Mouse (Mus musculus) lung, embryonic 15.5 days (tissue): ENCODE data around the gene Ncoa4. TPM values are rescaled to one million over a fixed set of nuclear protein-coding genes. Genes with fewer than 3 reads are reported as not detected.
"Not testable (repeated sequence)": the region's sequence is repeated elsewhere in the genome, so short reads cannot be mapped to it uniquely, and the experiment has no call there.

Experiments
- ATAC-seq: fragments of 200-750 bp; cut with Nextera tagmentation; 2 replicates; pipeline ENCODE4 v1.8.0; 2017; ENCODE audit warnings: moderate number of reproducible peaks, borderline replicate concordance; ENCODE audit not compliant: low FRiP score, low TSS enrichment; ENCODE audit errors: extremely low read depth
- H3K27ac ChIP-seq: fragments of 300-500 bp; sonication (generic); 2 replicates; pipeline ENCODE4 v1.5.1; 2015; ENCODE audit warnings: moderate library complexity, mild to moderate bottlenecking, inconsistent platforms
- H3K27me3 ChIP-seq: fragments of 300-500 bp; sonication (generic); 2 replicates; pipeline ENCODE4 v1.6.1; 2015; ENCODE audit warnings: inconsistent platforms
- H3K36me3 ChIP-seq: fragments of 300-500 bp; sonication (generic); 2 replicates; pipeline ENCODE4 v1.6.1; 2015; ENCODE audit warnings: inconsistent platforms
- H3K4me1 ChIP-seq: fragments of 300-500 bp; sonication (generic); 2 replicates; pipeline ENCODE4 v1.6.1; 2015; ENCODE audit warnings: inconsistent platforms
- H3K4me2 ChIP-seq: fragments of 300-500 bp; sonication (generic); 2 replicates; pipeline ENCODE4 v1.6.1; 2015; ENCODE audit warnings: inconsistent platforms, mild to moderate bottlenecking, moderate library complexity
- H3K4me3 ChIP-seq: fragments of 300-500 bp; sonication (generic); 2 replicates; pipeline ENCODE4 v1.5.1; 2015; ENCODE audit warnings: mild to moderate bottlenecking, inconsistent platforms
- H3K9ac ChIP-seq: fragments of 300-500 bp; sonication (generic); 2 replicates; pipeline ENCODE4 v1.6.1; 2015; ENCODE audit warnings: inconsistent platforms
- H3K9me3 ChIP-seq: fragments of 300-500 bp; sonication (generic); 2 replicates; pipeline ENCODE4 v1.6.1; 2016; ENCODE audit warnings: inconsistent platforms
- WGBS: fragments of 180-500 bp; shearing (Covaris S2); methylation state at CpG from one replicate; pipeline ENCODE4 v1.1.7; 2015; 5-methylcytosine and 5-hydroxymethylcytosine counted together
- polyA plus RNA-seq: library from polyadenylated mRNA; unstranded; fragments of >200 nt; fragmentation: Nextera tagmentation; extraction: Ambion mirVana; gene quantifications from 2 replicates; pipeline ENCODE4 v1.2.1, GENCODE M21; 2015

The Ncoa4 gene
- 97.6 and 100 TPM in 2 replicates for polyA plus RNA-seq

DNA sequence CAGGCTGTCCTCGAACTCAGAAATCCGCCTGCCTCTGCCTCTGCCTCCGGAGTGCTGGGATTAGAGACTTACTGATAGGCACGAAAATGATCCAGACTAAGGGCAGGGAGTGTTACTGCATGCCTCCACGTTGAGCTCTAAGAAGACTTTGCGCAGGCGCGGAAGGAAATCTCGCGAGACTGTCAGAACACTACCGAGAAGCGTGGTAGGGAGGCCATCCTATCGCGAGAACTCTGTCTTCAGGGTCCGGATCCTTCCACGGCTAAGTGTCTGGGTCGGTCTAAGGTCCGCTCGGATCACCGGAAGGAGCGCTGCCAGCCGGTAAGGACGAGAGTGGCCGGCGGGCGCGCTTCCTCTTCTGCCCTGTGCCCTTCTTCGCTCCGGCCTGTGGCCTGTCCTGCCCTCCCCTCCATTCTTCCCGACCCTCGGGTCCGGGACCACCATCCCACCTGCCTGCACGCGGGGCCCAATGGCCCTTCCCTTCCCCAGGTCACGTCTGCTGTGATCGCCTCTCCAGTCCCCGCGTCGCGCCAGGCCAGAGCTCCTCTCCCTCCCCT, at the start of gene Ncoa4:
Ncoa4 (plus strand) TSS at position 176 of the 557 bp plus-strand sequence.
- no peaks in the 10 kb centered on the region for H3K27me3 ChIP-seq
- H3K9ac ChIP-seq, result peak within 1 kb of the TSS; percentile 93
- H3K27ac ChIP-seq, result peak within 1 kb of the TSS; percentile 70
- H3K4me3 ChIP-seq, result peak within 1 kb of the TSS; percentile 74
- H3K9me3 ChIP-seq, result no peaks in the 10 kb centered on the region
- peak within 1 kb of the TSS; percentile 69 for H3K4me2 ChIP-seq
- WGBS, result under 1% methylated on average over 39 of the region's 40 CpGs
- peaks cover 35% of the 10 kb centered on the region for H3K4me1 ChIP-seq
- peak; percentile 97 for ATAC-seq
- no peaks in the 10 kb centered on the region for H3K36me3 ChIP-seq

DNA sequence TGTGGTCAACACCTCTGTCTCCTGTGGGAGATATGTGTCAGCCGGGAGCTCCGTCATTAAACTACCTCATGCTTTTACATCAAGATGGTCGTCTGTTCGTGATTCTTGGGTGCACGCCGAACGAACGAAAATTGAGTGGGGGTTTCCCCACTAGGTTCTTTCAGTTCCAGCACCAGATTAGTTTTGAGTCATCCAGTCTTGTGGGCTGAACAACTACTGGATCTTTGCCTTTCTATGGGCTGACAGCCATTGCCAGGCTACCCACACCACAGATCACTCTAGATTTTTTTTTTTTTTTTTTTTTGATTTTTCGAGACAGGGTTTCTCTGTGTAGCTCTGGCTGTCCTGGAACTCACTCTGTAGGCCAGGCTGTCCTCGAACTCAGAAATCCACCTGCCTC, 47.5 kb upstream of the Ncoa4 start:
- not testable (repeated sequence) for H3K9me3 ChIP-seq, H3K27me3 ChIP-seq, H3K36me3 ChIP-seq, H3K4me2 ChIP-seq, H3K9ac ChIP-seq, H3K27ac ChIP-seq, H3K4me3 ChIP-seq, ATAC-seq, H3K4me1 ChIP-seq
- WGBS, result 84% methylated on average over 10 of the region's 10 CpGs

- ATAC-seq, result no peak
- Histone ChIP-seq H3K4me1 (no peaks in the 10 kb centered on the region), H3K9ac (no peak overlapping the region), H3K36me3 (no peaks in the 10 kb centered on the region), H3K4me2 (no peak overlapping the region), H3K27ac (no peak overlapping the region), H3K4me3 (no peak overlapping the region), H3K9me3 (no peaks in the 10 kb centered on the region), H3K27me3 (no peaks in the 10 kb centered on the region)
- 69% methylated on average over 11 of the region's 11 CpGs for WGBS
Measured at GRCm38 (mm10) chr14:32120940-32121919, 38.4 kb upstream of the Ncoa4 start.

DNA sequence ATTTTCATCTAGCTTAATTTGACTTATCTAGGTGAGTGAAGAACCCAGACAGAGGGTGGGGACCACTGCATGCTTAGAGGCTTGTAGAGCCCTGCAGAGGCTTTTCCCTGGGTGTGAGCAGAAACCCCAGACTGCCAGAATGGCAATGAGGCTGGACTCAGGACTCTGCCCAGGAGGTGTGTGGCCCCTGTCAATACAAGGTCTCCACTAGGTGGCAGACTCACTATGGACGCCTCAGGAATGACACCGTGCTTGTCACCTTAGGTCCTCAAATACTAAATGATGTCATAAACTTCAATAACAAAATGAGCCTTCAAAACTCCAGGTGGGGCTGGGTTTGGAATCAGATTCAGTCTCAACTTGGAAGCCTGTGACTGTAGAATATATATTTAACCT, 37.7 kb upstream of the Ncoa4 start:
- H3K27me3 ChIP-seq, result no peaks in the 10 kb centered on the region
- no peaks in the 10 kb centered on the region for H3K36me3 ChIP-seq
- no peaks in the 10 kb centered on the region for H3K9me3 ChIP-seq
- no peak overlapping the region for H3K4me2 ChIP-seq
- H3K4me3 ChIP-seq, result no peak overlapping the region
- no peak overlapping the region for H3K9ac ChIP-seq
- WGBS, result 55% methylated on average over 2 of the region's 2 CpGs
- no peak overlapping the region for H3K27ac ChIP-seq
- no peaks in the 10 kb centered on the region for H3K4me1 ChIP-seq
- no peak for ATAC-seq

- WGBS, result 49% methylated on average over 3 of the region's 3 CpGs
Measured at GRCm38 (mm10) chr14:32124261-32124660, 35.4 kb upstream of the Ncoa4 start.

DNA sequence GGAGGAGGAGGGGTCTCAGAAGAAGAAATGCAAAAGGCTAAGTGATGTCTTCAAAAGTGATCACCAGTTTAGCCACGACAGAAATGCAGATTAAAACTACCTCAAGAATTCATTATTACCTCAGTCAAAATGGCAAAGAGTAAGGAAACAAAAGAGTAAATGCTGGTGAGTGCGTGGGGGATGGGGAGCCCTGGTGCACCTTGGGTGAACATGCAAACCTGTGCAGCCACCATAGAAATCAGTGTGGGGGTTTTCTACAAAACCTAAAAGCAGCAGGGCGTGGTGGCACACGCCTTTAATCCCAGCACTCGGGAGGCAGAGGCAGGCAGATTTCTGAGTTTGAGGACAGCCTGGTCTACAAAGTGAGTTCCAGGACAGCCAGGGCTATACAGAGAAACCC, 34.4 kb upstream of the Ncoa4 start:
- WGBS, result 85% methylated on average over 5 of the region's 5 CpGs
- not testable (repeated sequence) for H3K9me3 ChIP-seq, H3K9ac ChIP-seq, H3K4me3 ChIP-seq, H3K27ac ChIP-seq, H3K4me1 ChIP-seq, H3K36me3 ChIP-seq, H3K27me3 ChIP-seq, H3K4me2 ChIP-seq, ATAC-seq

More at GRCm38 (mm10) chr14:32124261-32124660, 35.4 kb upstream of the Ncoa4 start:
- Histone ChIP-seq H3K4me2 (no peak overlapping the region), H3K9me3 (no peaks in the 10 kb centered on the region), H3K27me3 (no peaks in the 10 kb centered on the region), H3K4me1 (no peaks in the 10 kb centered on the region), H3K9ac (no peak overlapping the region), H3K27ac (no peak overlapping the region), H3K4me3 (no peak overlapping the region), H3K36me3 (no peaks in the 10 kb centered on the region)
- ATAC-seq, result no peak

DNA sequence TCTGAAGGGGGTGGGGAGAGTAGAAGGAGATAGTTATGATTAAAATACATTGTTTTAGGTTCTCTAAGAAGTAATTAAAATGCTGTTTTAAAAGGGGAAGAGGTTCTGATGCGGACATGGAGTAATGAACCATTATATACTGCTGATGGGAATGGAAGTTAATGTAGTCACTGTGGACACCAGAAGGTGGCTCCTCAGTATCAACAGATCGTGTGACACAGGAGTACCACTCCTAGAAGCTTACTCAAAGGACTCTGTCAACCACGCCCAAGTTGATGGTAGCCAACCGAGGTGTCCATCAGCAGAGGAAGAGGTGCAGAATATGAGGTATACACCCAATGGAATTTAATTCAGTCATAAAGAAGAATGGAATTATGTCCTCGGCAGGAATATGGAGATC, 31.3 kb upstream of the Ncoa4 start:
- H3K4me3 ChIP-seq, result no peak overlapping the region
- no peak overlapping the region for H3K4me2 ChIP-seq
- 79% methylated on average over 5 of the region's 5 CpGs for WGBS
- ATAC-seq, result no peak
- H3K9me3 ChIP-seq, result no peaks in the 10 kb centered on the region
- no peak overlapping the region for H3K27ac ChIP-seq
- H3K27me3 ChIP-seq, result no peaks in the 10 kb centered on the region
- H3K9ac ChIP-seq, result no peak overlapping the region
- H3K36me3 ChIP-seq, result no peaks in the 10 kb centered on the region
- H3K4me1 ChIP-seq, result no peaks in the 10 kb centered on the region

- no peak for ATAC-seq
- H3K27me3 ChIP-seq, result no peaks in the 10 kb centered on the region
- H3K4me1 ChIP-seq, result no peaks in the 10 kb centered on the region
- no peaks in the 10 kb centered on the region for H3K36me3 ChIP-seq
- no peak overlapping the region for H3K9ac ChIP-seq
- no peak overlapping the region for H3K4me2 ChIP-seq
- no peaks in the 10 kb centered on the region for H3K9me3 ChIP-seq
- H3K4me3 ChIP-seq, result no peak overlapping the region
- WGBS, result 31% methylated on average over 4 of the region's 4 CpGs
- no peak overlapping the region for H3K27ac ChIP-seq
Measured at GRCm38 (mm10) chr14:32131836-32132235, 27.8 kb upstream of the Ncoa4 start.

GRCm38 (mm10) chr14:32134293-32134692, 25.4 kb upstream of the Ncoa4 start:
- Histone ChIP-seq H3K9ac (no peak overlapping the region), H3K9me3 (no peaks in the 10 kb centered on the region), H3K27me3 (no peaks in the 10 kb centered on the region), H3K36me3 (no peaks in the 10 kb centered on the region), H3K27ac (no peak overlapping the region), H3K4me1 (no peaks in the 10 kb centered on the region), H3K4me3 (no peak overlapping the region), H3K4me2 (no peak overlapping the region)
- ATAC-seq, result no peak
- 51% methylated on average over 2 of the region's 2 CpGs for WGBS

GRCm38 (mm10) chr14:32136467-32136866, 23.2 kb upstream of the Ncoa4 start:
- not testable (repeated sequence) for H3K4me3 ChIP-seq, H3K9ac ChIP-seq, H3K9me3 ChIP-seq, H3K27ac ChIP-seq, H3K36me3 ChIP-seq, H3K4me1 ChIP-seq, H3K27me3 ChIP-seq, ATAC-seq, H3K4me2 ChIP-seq
- 44% methylated on average over 3 of the region's 3 CpGs for WGBS

GRCm38 (mm10) chr14:32140359-32140965, 19.2 kb upstream of the Ncoa4 start:
- ATAC-seq, result no peak
- no peaks in the 10 kb centered on the region for H3K9me3 ChIP-seq
- no peak overlapping the region for H3K27ac ChIP-seq
- H3K4me2 ChIP-seq, result no peak overlapping the region
- no peaks in the 10 kb centered on the region for H3K4me1 ChIP-seq
- H3K4me3 ChIP-seq, result no peak overlapping the region
- 78% methylated on average over 5 of the region's 5 CpGs for WGBS
- no peaks in the 10 kb centered on the region for H3K27me3 ChIP-seq
- H3K9ac ChIP-seq, result no peak overlapping the region
- H3K36me3 ChIP-seq, result no peaks in the 10 kb centered on the region

GRCm38 (mm10) chr14:32141723-32142122, 17.9 kb upstream of the Ncoa4 start, which contains the start of gene Msmb:
Msmb (plus strand) TSS chr14:32142023.
- Histone ChIP-seq H3K4me2 (no peak within 1 kb of the TSS), H3K4me1 (no peaks in the 10 kb centered on the region), H3K27ac (no peak within 1 kb of the TSS), H3K9me3 (no peaks in the 10 kb centered on the region), H3K4me3 (no peak within 1 kb of the TSS), H3K36me3 (no peaks in the 10 kb centered on the region), H3K27me3 (no peaks in the 10 kb centered on the region), H3K9ac (no peak within 1 kb of the TSS)
- no peak for ATAC-seq
- 75% methylated on average over 5 of the region's 5 CpGs for WGBS
